Mouse (Mus musculus): ENCODE measurements at regions not wholly inside any gene's neighbourhood (a gene's known extent, or its start where the extent isn't known, plus 50 kb on each side); places are given as distances from the start of the nearest gene placed in this dataset.
A peak's percentile ranks its signal among the peaks of the same experiment; 100 is the strongest.

GRCm38 (mm10) chrX:121533360-121533759 lies 863.8 kb downstream of the Nap1l3 start:
- ATAC-seq (ENCODE audit: poor library complexity, severe bottlenecking): no peak

GRCm38 (mm10) chrX:121519830-121520229 lies 877.4 kb downstream of the Nap1l3 start:
- ATAC-seq (ENCODE audit: poor library complexity, severe bottlenecking): no peak

GRCm38 (mm10) chrX:121497727-121498126 lies 899.5 kb downstream of the Nap1l3 start:
- ATAC-seq (ENCODE audit: poor library complexity, severe bottlenecking): peak; percentile 69

- no peak for ATAC-seq (ENCODE audit: poor library complexity, severe bottlenecking)
Observed at GRCm38 (mm10) chrX:121497219-121497618, 900.0 kb downstream of the Nap1l3 start.

GRCm38 (mm10) chrX:121479402-121479989 lies 917.7 kb downstream of the Nap1l3 start:
- ATAC-seq (ENCODE audit: poor library complexity, severe bottlenecking): no peak

GRCm38 (mm10) chrX:121429078-121429477 lies 968.1 kb downstream of the Nap1l3 start:
- no peak for ATAC-seq (ENCODE audit: poor library complexity, severe bottlenecking)

All from megakaryocyte, adult 5-6 weeks (primary cell).